Mouse (Mus musculus) myocyte (in vitro differentiated cells): ENCODE measurements around the gene Osmr.

ENCODE experiments used
- E2F4 ChIP-seq: IDR thresholded peaks from one replicate; pipeline ENCODE4 v1.6.1; 2011; ENCODE audit warnings: mild to moderate bottlenecking, control low read depth, moderate library complexity; ENCODE audit not compliant: insufficient read depth
- MAX ChIP-seq: IDR thresholded peaks from one replicate; pipeline ENCODE4 v1.6.1; 2011; ENCODE audit warnings: low read depth, mild to moderate bottlenecking, control low read depth
- POLR2A ChIP-seq: IDR thresholded peaks from one replicate; pipeline ENCODE4 v1.6.1; 2011; ENCODE audit warnings: low read depth, mild to moderate bottlenecking, control low read depth, moderate library complexity; ENCODE audit not compliant: insufficient read length
- REST ChIP-seq: IDR thresholded peaks from one replicate; pipeline ENCODE4 v1.6.1; 2011; ENCODE audit warnings: mild to moderate bottlenecking, control low read depth, moderate library complexity; ENCODE audit not compliant: insufficient read depth, insufficient read length
- TCF12 ChIP-seq: IDR thresholded peaks from one replicate; pipeline ENCODE4 v1.6.1; 2011; ENCODE audit warnings: mild to moderate bottlenecking, control low read depth; ENCODE audit not compliant: poor library complexity, insufficient read depth, severe bottlenecking
- USF1 ChIP-seq: IDR thresholded peaks from one replicate; pipeline ENCODE4 v1.6.1; 2011; ENCODE audit warnings: low read depth, mild to moderate bottlenecking, control low read depth, moderate library complexity

DNA sequence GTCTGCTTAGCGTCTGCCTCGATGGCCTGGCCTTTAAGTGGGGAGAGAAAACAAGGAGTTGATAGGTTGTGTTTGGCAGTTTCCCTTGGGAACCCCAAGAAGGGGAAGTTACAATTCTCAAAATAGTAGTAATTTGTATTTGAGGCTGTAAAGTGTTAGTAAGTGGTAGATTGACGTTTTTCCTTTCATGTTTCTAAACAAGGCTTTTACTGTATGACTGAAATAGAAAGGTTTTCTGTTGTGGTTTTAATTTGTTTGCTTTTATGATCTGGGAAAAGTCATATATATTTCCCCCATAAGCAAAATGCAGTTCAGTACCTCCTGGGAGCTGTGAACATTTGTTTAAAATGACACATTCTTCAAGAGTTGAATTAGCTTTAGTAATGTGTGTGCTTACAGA lies 102.5 kb downstream of the Osmr start:
- TF ChIP-seq POLR2A (no peak), TCF12 (no peak), REST (no peak), E2F4 (no peak), USF1 (no peak), MAX (no peak)
